Mouse (Mus musculus) right cerebral cortex, adult 18-20 months (tissue): ENCODE measurements around the gene Galnt7.

Source experiments
- DNase-seq: peaks from one replicate; pipeline ENCODE4 v3.0.0; 2022; ENCODE audit warnings: mixed read lengths

The Galnt7 gene

DNA sequence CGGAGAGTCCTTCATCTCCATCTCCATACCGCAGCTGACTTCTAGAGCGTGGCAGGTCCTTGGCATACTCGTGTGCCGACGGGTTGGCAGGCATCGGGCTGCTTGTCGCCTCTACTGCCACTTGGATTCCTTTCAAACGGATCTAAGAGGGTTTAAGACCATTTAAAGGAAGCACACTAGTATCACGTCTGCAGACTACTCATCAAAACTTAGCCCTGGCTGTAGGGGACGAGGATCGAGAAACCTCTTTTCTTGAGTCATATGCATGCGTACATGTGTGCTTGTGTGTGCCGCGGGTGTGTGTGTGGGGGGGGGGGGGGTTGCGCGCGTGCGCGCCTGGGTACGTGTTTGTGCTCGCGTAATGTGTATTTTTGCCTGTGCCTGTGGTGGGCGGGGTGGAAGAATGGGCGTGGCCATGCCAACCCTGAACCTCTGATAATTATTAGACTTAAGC, 164.5 kb downstream of the Galnt7 start:
- peak; percentile 25 for DNase-seq

DNA sequence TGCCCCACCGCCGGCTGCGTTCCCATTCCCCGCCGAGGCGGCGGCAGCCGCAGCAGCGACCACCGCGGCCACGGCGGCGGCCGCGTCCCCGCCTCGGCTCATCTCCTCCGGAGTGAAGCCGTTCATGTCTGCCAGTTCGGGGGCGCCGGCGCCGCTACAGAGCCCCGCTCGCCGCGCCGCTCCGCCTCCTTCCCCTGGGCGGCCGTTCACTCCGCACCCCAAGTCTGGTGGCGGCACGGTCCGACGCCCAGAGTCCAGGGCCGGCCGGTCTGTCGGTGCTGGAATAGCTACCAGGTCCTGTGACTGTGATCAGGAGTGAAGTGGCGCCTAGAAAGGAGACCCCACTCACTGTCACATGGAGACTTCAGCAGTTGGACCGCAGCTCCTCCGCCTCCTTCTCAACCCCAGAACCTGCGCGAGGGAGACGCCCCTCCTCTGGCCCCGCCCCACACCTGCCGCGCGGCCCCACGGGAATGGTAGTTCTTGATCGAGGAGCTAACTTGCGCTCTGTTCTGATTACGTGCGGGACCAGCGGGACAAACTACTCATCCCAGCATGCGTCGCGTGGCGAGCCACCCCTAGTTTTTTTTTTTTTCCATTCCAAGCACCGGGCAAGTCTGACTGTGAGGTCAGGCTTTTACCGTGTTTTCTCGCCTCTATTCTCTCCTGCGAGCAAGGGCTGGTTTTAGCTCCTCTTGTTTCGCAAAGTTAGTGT, 165.2 kb downstream of the Galnt7 start, which contains the start of gene Sap30:
Gene Sap30 (minus strand): TSS at position 420 of the 715 bp plus-strand sequence.
- peak; percentile 99 for DNase-seq

DNA sequence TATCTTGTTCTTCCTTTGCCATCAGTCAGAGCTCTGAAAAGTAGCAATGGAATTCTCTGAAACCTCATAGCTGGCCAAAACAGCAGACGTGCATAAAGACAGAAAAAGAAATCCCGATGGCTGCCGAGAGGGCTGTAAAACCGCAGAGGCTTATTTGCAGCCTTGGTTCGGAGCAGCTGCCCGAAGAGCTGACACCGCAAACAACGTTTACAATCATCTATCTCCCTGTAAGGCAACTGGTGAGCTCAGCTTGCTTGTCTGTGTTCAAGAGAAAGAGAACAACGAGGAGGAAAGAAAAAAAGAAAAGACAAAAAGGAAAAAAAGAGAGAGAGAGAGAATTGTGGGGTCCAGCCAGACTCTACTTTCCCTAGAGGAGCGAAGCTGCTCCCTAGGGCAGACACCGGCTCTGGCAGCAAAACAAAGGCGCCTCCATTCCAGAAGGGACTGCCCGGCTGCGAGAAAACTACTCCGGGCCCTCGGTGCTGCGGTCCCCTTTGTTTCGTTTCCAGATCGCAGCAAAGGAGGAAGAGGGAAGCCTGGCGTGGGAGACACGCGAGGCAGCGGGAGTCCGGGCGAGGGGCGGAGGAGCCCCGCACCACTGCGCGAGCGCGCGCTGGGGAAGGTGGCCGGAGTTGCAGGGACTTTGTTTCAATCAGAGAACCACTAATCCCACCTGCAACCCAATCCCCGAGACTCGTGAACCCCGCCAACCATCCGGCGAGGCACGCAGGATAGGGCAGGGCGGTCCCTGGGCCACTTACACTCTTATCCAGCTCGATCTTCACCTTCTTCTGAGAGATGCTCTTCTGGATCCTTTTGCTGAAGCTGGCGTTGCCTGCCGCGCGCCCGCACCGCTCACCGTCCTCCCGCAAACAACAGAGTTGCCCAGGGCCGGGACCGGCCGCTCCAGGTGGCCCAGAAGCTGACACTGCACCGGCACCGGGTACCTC, 166.1 kb downstream of the Galnt7 start:
- peak; percentile 51 for DNase-seq

DNA sequence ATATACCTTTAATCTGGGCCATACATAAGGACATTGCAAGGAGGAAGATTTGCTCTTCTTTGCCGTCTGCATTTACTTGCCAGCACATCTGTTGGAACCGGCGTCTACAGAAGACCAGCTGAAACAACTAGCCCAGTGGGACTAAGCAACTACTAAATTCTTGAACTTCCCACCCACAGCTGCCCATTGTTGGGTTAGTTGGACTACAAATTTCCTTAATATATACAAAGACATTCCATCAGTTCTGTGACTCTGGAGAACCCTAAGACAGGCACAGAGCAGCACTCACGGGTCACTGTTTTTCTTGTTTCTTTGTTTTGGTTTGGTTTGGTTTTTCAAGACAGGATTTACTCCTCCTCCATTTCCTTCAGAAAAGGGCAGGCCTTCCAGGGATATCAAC, 172.2 kb downstream of the Galnt7 start:
- DNase-seq = no peak

DNA sequence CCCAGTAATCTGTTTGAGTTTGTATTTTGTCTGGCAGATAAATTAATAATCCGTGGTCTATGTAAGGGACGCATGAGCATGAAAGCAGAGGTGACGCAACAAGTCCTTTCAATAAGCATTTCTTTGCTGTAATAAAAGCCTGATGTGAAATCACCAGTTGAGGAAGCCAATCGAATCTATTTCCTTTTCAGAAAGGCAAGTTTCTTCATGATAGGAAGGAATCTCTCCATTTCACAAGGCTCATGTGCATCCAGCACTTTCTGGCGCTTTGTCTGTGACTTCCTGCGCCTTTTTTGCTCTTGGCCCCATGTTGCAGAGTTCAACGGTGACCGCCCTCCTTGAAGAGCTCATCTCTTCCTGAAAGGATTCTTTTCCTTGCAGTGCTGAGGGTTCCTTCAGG, 173.1 kb downstream of the Galnt7 start:
- DNase-seq = no peak

DNA sequence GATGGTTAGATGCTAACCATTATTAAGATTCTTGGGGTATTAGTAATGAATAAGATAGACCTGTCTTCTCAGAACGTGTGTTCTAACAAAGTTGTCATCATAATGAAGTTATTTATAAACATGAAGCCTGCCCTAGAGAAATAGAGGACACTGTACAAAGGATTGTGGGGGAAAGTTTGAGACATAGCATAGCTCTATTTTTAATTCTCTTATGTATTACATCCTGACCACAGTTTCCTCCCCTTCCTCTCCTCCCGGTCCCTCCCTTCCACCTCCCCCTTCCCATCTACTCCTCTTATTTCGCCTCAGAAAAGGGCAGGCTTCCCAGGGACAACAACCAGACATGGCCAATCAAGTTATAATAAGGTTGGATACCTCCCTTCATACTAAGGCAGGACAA, 174.4 kb downstream of the Galnt7 start:
- DNase-seq = no peak
